Mouse (Mus musculus): Measurements from ENCODE around the gene Rbm26. TPM values are rescaled to one million over a fixed set of nuclear protein-coding genes. Genes with fewer than 3 reads are reported as not detected.

Rbm26 gene
- total RNA-seq (2014; rRNA removed) (40.8 and 57.4 TPM in 2 replicates), polyA plus RNA-seq (2015; fragmentation: Nextera tagmentation; extraction: Ambion mirVana) (26.8 and 33.6 TPM in 2 replicates)

GRCm38 (mm10) chr14:105177238-105177693 is at the start of gene Rbm26:
Rbm26 (minus strand) TSS chr14:105177327.
- TF ChIP-seq CTCF (IDR thresholded peaks at IDR 0.05): no peak
- H3K4me3 ChIP-seq (ENCODE audit: low read depth, low read length): peak within 1 kb of the TSS; percentile 98
- peak within 1 kb of the TSS; percentile 97 for H3K27ac ChIP-seq (ENCODE audit: low read depth, low read length)
- no peaks in the 10 kb centered on the region for H3K27me3 ChIP-seq (ENCODE audit: insufficient read depth, low read length)
- H3K36me3 ChIP-seq (ENCODE audit: insufficient read depth, low read length): no peaks in the 10 kb centered on the region
- peak within 1 kb of the TSS; percentile 85 for H3K4me2 ChIP-seq (ENCODE audit: low read depth, low read length, poor library complexity, severe bottlenecking)
- H3K9me3 ChIP-seq (ENCODE audit: low read length): no peaks in the 10 kb centered on the region
- ATAC-seq (ENCODE audit: low FRiP score): peak; percentile 98
- under 1% methylated on average over 28 of the region's 28 CpGs for WGBS
- peak within 1 kb of the TSS; percentile 98 for H3K9ac ChIP-seq (replicated peaks; ENCODE audit: low read length, poor library complexity, severe bottlenecking)
- peak; percentile 97 for DNase-seq (ENCODE audit: low spot score)
- H3K4me1 ChIP-seq (ENCODE audit: insufficient read depth, low read length): peaks cover 15% of the 10 kb centered on the region

GRCm38 (mm10) chr14:105225790-105226189 is 48.7 kb upstream of the Rbm26 start:
- no peak for DNase-seq (ENCODE audit: low spot score)
- no peaks in the 10 kb centered on the region for H3K4me1 ChIP-seq (ENCODE audit: insufficient read depth, low read length)
- no peak overlapping the region for H3K9ac ChIP-seq (replicated peaks; ENCODE audit: low read length, poor library complexity, severe bottlenecking)
- WGBS: 92% methylated on average over 4 of the region's 4 CpGs
- TF ChIP-seq CTCF (IDR thresholded peaks at IDR 0.05): no peak; the same call in 1 of the 2 replicates
- no peaks in the 10 kb centered on the region for H3K36me3 ChIP-seq (ENCODE audit: insufficient read depth, low read length)
- no peaks in the 10 kb centered on the region for H3K9me3 ChIP-seq (ENCODE audit: low read length)
- H3K4me2 ChIP-seq (ENCODE audit: low read depth, low read length, poor library complexity, severe bottlenecking): no peak overlapping the region
- H3K4me3 ChIP-seq (ENCODE audit: low read depth, low read length): no peak overlapping the region
- no peaks in the 10 kb centered on the region for H3K27me3 ChIP-seq (ENCODE audit: insufficient read depth, low read length)
- ATAC-seq (ENCODE audit: low FRiP score): no peak
- no peak overlapping the region for H3K27ac ChIP-seq (ENCODE audit: low read depth, low read length)

- H3K36me3 ChIP-seq (ENCODE audit: insufficient read depth, low read length): no peaks in the 10 kb centered on the region
- H3K4me3 ChIP-seq (ENCODE audit: low read depth, low read length): no peak overlapping the region
- H3K4me1 ChIP-seq (ENCODE audit: insufficient read depth, low read length): no peaks in the 10 kb centered on the region
- 84% methylated on average over 4 of the region's 4 CpGs for WGBS
- no peaks in the 10 kb centered on the region for H3K9me3 ChIP-seq (ENCODE audit: low read length)
- no peaks in the 10 kb centered on the region for H3K27me3 ChIP-seq (ENCODE audit: insufficient read depth, low read length)
- H3K27ac ChIP-seq (ENCODE audit: low read depth, low read length): no peak overlapping the region
- no peak for TF ChIP-seq CTCF (IDR thresholded peaks at IDR 0.05)
- ATAC-seq (ENCODE audit: low FRiP score) (no peak), DNase-seq (ENCODE audit: low spot score) (no peak)
- no peak overlapping the region for H3K9ac ChIP-seq (replicated peaks; ENCODE audit: low read length, poor library complexity, severe bottlenecking)
- H3K4me2 ChIP-seq (ENCODE audit: low read depth, low read length, poor library complexity, severe bottlenecking): no peak overlapping the region
Measured at GRCm38 (mm10) chr14:105222240-105222639, 45.1 kb upstream of the Rbm26 start.

DNA sequence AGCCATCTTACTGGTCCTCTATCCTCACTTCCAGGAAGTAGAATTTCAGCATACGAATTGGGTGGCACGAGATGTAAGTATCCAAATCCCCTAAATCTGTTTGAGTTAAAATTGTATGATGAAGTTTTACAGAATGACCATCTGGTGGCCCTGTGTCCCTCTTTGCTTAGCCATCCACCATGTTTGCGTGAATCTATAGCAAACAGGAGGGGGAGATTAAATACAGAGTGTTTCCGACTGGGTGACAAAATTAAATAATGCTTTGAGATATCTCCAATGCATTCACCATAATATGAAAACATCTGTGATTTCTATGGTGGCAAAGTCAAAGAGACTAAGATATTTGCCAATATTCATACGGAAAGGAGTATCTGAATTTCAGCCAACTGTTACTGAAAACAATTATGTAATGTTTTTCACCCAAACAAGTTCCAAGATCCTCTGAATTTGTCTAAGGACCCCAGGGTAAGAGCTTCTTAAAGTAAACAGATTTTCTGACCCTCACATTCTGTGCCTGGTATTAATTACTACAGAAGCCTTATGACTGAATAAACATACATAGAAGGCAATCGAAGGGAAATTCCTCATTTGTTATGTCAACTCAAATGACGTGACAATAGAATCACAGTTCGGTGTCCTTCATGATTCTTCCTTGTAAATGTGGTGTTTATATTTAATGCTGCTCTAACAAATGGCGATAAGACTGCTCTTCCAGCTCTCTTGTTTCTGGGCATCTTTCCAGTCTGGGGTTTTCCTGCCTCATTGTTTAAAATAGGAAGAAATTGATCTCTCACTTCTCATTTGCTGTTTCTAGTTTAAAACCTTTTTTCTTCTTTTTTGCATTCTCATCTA is 42.6 kb upstream of the Rbm26 start:
- Histone ChIP-seq H3K36me3 (ENCODE audit: insufficient read depth, low read length) (no peaks in the 10 kb centered on the region), H3K4me3 (ENCODE audit: low read depth, low read length) (no peak overlapping the region), H3K4me2 (ENCODE audit: low read depth, low read length, poor library complexity, severe bottlenecking) (no peak overlapping the region), H3K27ac (ENCODE audit: low read depth, low read length) (no peak overlapping the region), H3K27me3 (ENCODE audit: insufficient read depth, low read length) (no peaks in the 10 kb centered on the region), H3K9me3 (ENCODE audit: low read length) (no peaks in the 10 kb centered on the region), H3K9ac (replicated peaks; ENCODE audit: low read length, poor library complexity, severe bottlenecking) (no peak overlapping the region), H3K4me1 (ENCODE audit: insufficient read depth, low read length) (no peaks in the 10 kb centered on the region)
- ATAC-seq (ENCODE audit: low FRiP score): no peak
- DNase-seq (ENCODE audit: low spot score): no peak
- WGBS: 82% methylated on average over 9 of the region's 9 CpGs
- TF ChIP-seq CTCF (IDR thresholded peaks at IDR 0.05): no peak

DNA sequence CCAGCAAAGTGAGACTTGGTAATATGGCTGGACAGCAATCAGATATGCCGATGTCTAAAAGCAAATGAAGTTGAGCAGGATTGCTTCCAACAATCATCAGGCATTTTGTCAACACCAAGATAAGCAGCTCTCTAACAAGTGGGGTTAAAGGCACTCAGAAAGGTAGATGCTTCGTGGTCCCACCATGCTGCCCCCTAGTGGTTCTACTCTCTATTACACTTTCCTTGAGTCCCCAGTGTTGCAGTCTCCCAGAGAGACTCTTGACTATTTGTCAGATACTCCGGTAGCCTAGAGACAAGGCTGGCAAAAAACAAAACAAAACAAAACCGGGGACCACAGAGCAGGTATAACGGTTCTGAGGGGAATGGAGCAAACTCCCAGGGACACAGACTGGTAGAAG is 21.3 kb upstream of the Rbm26 start:
- Histone ChIP-seq H3K36me3 (ENCODE audit: insufficient read depth, low read length) (no peaks in the 10 kb centered on the region), H3K27ac (ENCODE audit: low read depth, low read length) (no peak overlapping the region), H3K4me3 (ENCODE audit: low read depth, low read length) (no peak overlapping the region), H3K27me3 (ENCODE audit: insufficient read depth, low read length) (no peaks in the 10 kb centered on the region), H3K4me1 (ENCODE audit: insufficient read depth, low read length) (no peaks in the 10 kb centered on the region), H3K9ac (replicated peaks; ENCODE audit: low read length, poor library complexity, severe bottlenecking) (no peak overlapping the region), H3K9me3 (ENCODE audit: low read length) (no peaks in the 10 kb centered on the region), H3K4me2 (ENCODE audit: low read depth, low read length, poor library complexity, severe bottlenecking) (no peak overlapping the region)
- DNase-seq (ENCODE audit: low spot score) (no peak), ATAC-seq (ENCODE audit: low FRiP score) (no peak)
- peak; percentile 22; the same call in 1 of the 2 replicates for TF ChIP-seq CTCF (IDR thresholded peaks at IDR 0.05)
- WGBS: 67% methylated on average over 5 of the region's 5 CpGs

DNA sequence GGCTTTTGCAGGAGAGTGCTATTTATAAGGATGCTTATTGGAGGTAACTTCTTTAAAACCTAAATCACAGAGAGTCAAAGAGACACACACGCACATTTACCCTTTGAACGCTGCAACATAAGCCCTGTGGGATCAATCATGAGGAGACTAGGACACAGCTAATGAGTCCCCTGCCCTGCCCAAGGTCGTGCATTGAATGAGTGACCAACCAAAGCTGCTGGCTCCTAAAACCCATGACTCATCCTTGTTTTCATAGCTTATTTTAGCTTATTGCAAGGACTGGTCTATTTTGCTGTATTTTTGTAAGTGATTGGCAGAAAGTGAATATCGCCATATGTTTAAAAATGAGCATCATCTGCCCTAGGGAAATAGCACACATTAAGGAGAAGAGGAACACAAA is 17.6 kb upstream of the Rbm26 start:
- H3K27me3 ChIP-seq (ENCODE audit: insufficient read depth, low read length): no peaks in the 10 kb centered on the region
- ATAC-seq (ENCODE audit: low FRiP score) (no peak), DNase-seq (ENCODE audit: low spot score) (no peak)
- H3K4me2 ChIP-seq (ENCODE audit: low read depth, low read length, poor library complexity, severe bottlenecking): no peak overlapping the region
- WGBS: 59% methylated on average over 4 of the region's 4 CpGs
- TF ChIP-seq CTCF (IDR thresholded peaks at IDR 0.05): no peak
- no peaks in the 10 kb centered on the region for H3K4me1 ChIP-seq (ENCODE audit: insufficient read depth, low read length)
- no peak overlapping the region for H3K9ac ChIP-seq (replicated peaks; ENCODE audit: low read length, poor library complexity, severe bottlenecking)
- H3K36me3 ChIP-seq (ENCODE audit: insufficient read depth, low read length): no peaks in the 10 kb centered on the region
- no peaks in the 10 kb centered on the region for H3K9me3 ChIP-seq (ENCODE audit: low read length)
- no peak overlapping the region for H3K4me3 ChIP-seq (ENCODE audit: low read depth, low read length)
- H3K27ac ChIP-seq (ENCODE audit: low read depth, low read length): no peak overlapping the region
